Mouse (Mus musculus): ENCODE measurements around the gene Sfxn5. TPM values are rescaled to one million over a fixed set of nuclear protein-coding genes. Genes with fewer than 3 reads are reported as not detected.

Gene Sfxn5
- total RNA-seq, 2 experiments from 2014 or later, result 167 to 175 TPM

GRCm38 (mm10) chr6:85224442-85224891 is 108.8 kb downstream of the Sfxn5 start:
- TF ChIP-seq CTCF (conservative IDR thresholded peaks at IDR 0.05), result no peak
- no peak overlapping the region for H3K27ac ChIP-seq
- DNase-seq (ENCODE audit: low spot score in 2 of 2), result no peak
- H3K4me3 ChIP-seq, result no peak overlapping the region

GRCm38 (mm10) chr6:85223498-85224150 is 109.6 kb downstream of the Sfxn5 start:
- DNase-seq (ENCODE audit: low spot score in 2 of 2), result no peak
- no peak for TF ChIP-seq CTCF (conservative IDR thresholded peaks at IDR 0.05)
- Histone ChIP-seq H3K4me3 (no peak overlapping the region), H3K27ac (no peak overlapping the region)

GRCm38 (mm10) chr6:85222551-85222950 is 110.7 kb downstream of the Sfxn5 start:
- DNase-seq (ENCODE audit: low spot score in 2 of 2), result no peak
- no peak for TF ChIP-seq CTCF (conservative IDR thresholded peaks at IDR 0.05)
- Histone ChIP-seq H3K27ac (no peak overlapping the region), H3K4me3 (no peak overlapping the region)

- no peak overlapping the region for H3K4me3 ChIP-seq
- DNase-seq (ENCODE audit: low spot score in 2 of 2), result no peak
- TF ChIP-seq CTCF (conservative IDR thresholded peaks at IDR 0.05), result no peak
- H3K27ac ChIP-seq, result no peak overlapping the region
Measured at GRCm38 (mm10) chr6:85220917-85221316, 112.3 kb downstream of the Sfxn5 start.

- H3K27ac ChIP-seq, result peak overlapping the region; percentile 72
- no peak for TF ChIP-seq CTCF (conservative IDR thresholded peaks at IDR 0.05)
- no peak overlapping the region for H3K4me3 ChIP-seq
- no peak for DNase-seq (ENCODE audit: low spot score in 2 of 2)
Measured at GRCm38 (mm10) chr6:85219706-85220105, 113.5 kb downstream of the Sfxn5 start.

GRCm38 (mm10) chr6:85218684-85219445 is 114.4 kb downstream of the Sfxn5 start:
- peak overlapping the region; percentile 72 for H3K27ac ChIP-seq
- TF ChIP-seq CTCF (conservative IDR thresholded peaks at IDR 0.05), result no peak
- H3K4me3 ChIP-seq, result no peak overlapping the region
- DNase-seq (ENCODE audit: low spot score in 2 of 2), result no peak

GRCm38 (mm10) chr6:85218251-85218650 is 115.0 kb downstream of the Sfxn5 start:
- peak overlapping the region; percentile 72; the same call in 1 of the 2 replicates for H3K27ac ChIP-seq
- H3K4me3 ChIP-seq, result no peak overlapping the region
- TF ChIP-seq CTCF (conservative IDR thresholded peaks at IDR 0.05), result no peak
- no peak for DNase-seq (ENCODE audit: low spot score in 2 of 2)

GRCm38 (mm10) chr6:85210686-85211085 is 122.5 kb downstream of the Sfxn5 start:
- no peak for TF ChIP-seq CTCF (conservative IDR thresholded peaks at IDR 0.05)
- no peak overlapping the region for H3K27ac ChIP-seq
- DNase-seq (ENCODE audit: low spot score in 2 of 2), result no peak
- H3K4me3 ChIP-seq, result no peak overlapping the region

- no peak for DNase-seq (ENCODE audit: low spot score in 2 of 2)
- no peak for TF ChIP-seq CTCF (conservative IDR thresholded peaks at IDR 0.05)
- no peak overlapping the region for H3K4me3 ChIP-seq
Measured at GRCm38 (mm10) chr6:85209226-85209967, 123.8 kb downstream of the Sfxn5 start.

GRCm38 (mm10) chr6:85207345-85207744 is 125.9 kb downstream of the Sfxn5 start:
- no peak overlapping the region for H3K27ac ChIP-seq
- no peak for TF ChIP-seq CTCF (conservative IDR thresholded peaks at IDR 0.05)
- no peak for DNase-seq (ENCODE audit: low spot score in 2 of 2)
- no peak overlapping the region for H3K4me3 ChIP-seq

More at GRCm38 (mm10) chr6:85209226-85209967, 123.8 kb downstream of the Sfxn5 start:
- no peak overlapping the region for H3K27ac ChIP-seq

GRCm38 (mm10) chr6:85206939-85207285 is 126.3 kb downstream of the Sfxn5 start:
- DNase-seq (ENCODE audit: low spot score in 2 of 2), result peak; percentile 61 to 66
- no peak for TF ChIP-seq CTCF (conservative IDR thresholded peaks at IDR 0.05)
- H3K27ac ChIP-seq, result no peak overlapping the region; the same call in 1 of the 2 replicates

GRCm38 (mm10) chr6:85206182-85206938 is 126.9 kb downstream of the Sfxn5 start:
- Histone ChIP-seq H3K4me3 (0 out of 2 replicates have a peak overlapping the region, but pooled peaks have one; percentile 11), H3K27ac (peak overlapping the region; percentile 61)
- DNase-seq (ENCODE audit: low spot score in 2 of 2), result peak; percentile 48 to 55
- no peak for TF ChIP-seq CTCF (conservative IDR thresholded peaks at IDR 0.05)

More at GRCm38 (mm10) chr6:85206939-85207285, 126.3 kb downstream of the Sfxn5 start:
- no peak overlapping the region for H3K4me3 ChIP-seq
